Mouse (Mus musculus) ES-E14 (cell line): Measurements from ENCODE around the gene Sim1.

ENCODE experiments used
- MAFK ChIP-seq: IDR thresholded peaks from 2 replicates; pipeline ENCODE4 v1.6.1; 2014; ENCODE audit warnings: mild to moderate bottlenecking, low read depth, low read length, inconsistent platforms; ENCODE audit not compliant: insufficient read depth
- ZC3H11A ChIP-seq: IDR thresholded peaks from 2 replicates; pipeline ENCODE4 v1.6.1; 2012; ENCODE audit warnings: low read depth, mild to moderate bottlenecking, inconsistent platforms, low read length, borderline replicate concordance

- TF ChIP-seq ZC3H11A (no peak), MAFK (no peak)
These were observed 8.2 kb upstream of the Sim1 start for GRCm38 (mm10) chr10:50886305-50886704.
